Mouse (Mus musculus) CH12.LX (cell line): ENCODE measurements at regions not wholly inside any gene's neighbourhood (a gene's known extent, or its start where the extent isn't known, plus 50 kb on each side); places are given as distances from the start of the nearest gene placed in this dataset.
A peak's percentile ranks its signal among the peaks of the same experiment; 100 is the strongest.
"Not testable (repeated sequence)": the region's sequence is repeated elsewhere in the genome, so short reads cannot be mapped to it uniquely, and the experiment has no call there.

Experiments
- DNase-seq: peaks from one replicate; pipeline ENCODE4 v3.0.0-alpha.2; 2013; ENCODE audit errors: extremely low read depth
- H3K27ac ChIP-seq: 2 replicates; pipeline ENCODE4 v1.5.1; 2012; ENCODE audit warnings: low read depth, mild to moderate bottlenecking, control low read depth, moderate library complexity; ENCODE audit not compliant: insufficient read depth
- H3K27me3 ChIP-seq: replicated peaks from 2 replicates; pipeline ENCODE3; 2012; ENCODE audit warnings: inconsistent platforms
- H3K36me3 ChIP-seq, 2 experiments: replicated peaks in 1 of 2; 2 replicates each; pipeline versions ENCODE3 to v1.6.1; 2012; ENCODE audit warnings: inconsistent platforms in 1 of 2, low read length in 1 of 2, mild to moderate bottlenecking in 1 of 2, mixed read lengths in 1 of 2, moderate library complexity in 1 of 2; ENCODE audit not compliant: control insufficient read depth in 1 of 2, insufficient read depth in 1 of 2
- H3K4me1 ChIP-seq, 2 experiments: 2 replicates each; pipeline ENCODE4 v1.6.1; 2012; ENCODE audit warnings: inconsistent platforms in 1 of 2, moderate library complexity in 1 of 2; ENCODE audit not compliant: insufficient read depth in 2 of 2, control insufficient read depth in 1 of 2
- H3K4me2 ChIP-seq: 2 replicates; pipeline ENCODE4 v1.6.1; 2012; ENCODE audit warnings: low read depth, mild to moderate bottlenecking, control low read depth; ENCODE audit not compliant: poor library complexity, insufficient read depth, severe bottlenecking
- H3K4me3 ChIP-seq, 3 experiments: fragments of 150-350 bp in 1 of 3; sonication (generic) in 1 of 3; replicated peaks in 1 of 3; 2 replicates each; pipeline versions ENCODE3 to v1.5.1; 2011 to 2012; ENCODE audit warnings: low read depth in 2 of 3, low read length in 2 of 3, mild to moderate bottlenecking in 2 of 3, moderate library complexity in 2 of 3, control low read depth in 1 of 3, improper control_type of control experiment in 1 of 3, inconsistent platforms in 1 of 3, mixed read lengths in 1 of 3; ENCODE audit not compliant: poor library complexity in 1 of 3
- H3K79me2 ChIP-seq: replicated peaks from 2 replicates; pipeline ENCODE4 v1.6.1; 2012; ENCODE audit warnings: mild to moderate bottlenecking, moderate library complexity; ENCODE audit not compliant: control insufficient read depth, poor library complexity, insufficient read depth, severe bottlenecking; ENCODE audit errors: extremely low read depth
- H3K9ac ChIP-seq: 2 replicates; pipeline ENCODE4 v1.6.1; 2012; ENCODE audit warnings: low read depth, mild to moderate bottlenecking, control low read depth, moderate library complexity; ENCODE audit not compliant: insufficient read depth
- H3K9me3 ChIP-seq: replicated peaks from 2 replicates; pipeline ENCODE3; 2012; ENCODE audit warnings: low read length, inconsistent platforms, mixed read lengths
- CHD2 ChIP-seq: IDR thresholded peaks from 2 replicates; pipeline ENCODE4 v1.6.1; 2011; ENCODE audit warnings: low read length, improper control_type of control experiment
- CTCF ChIP-seq, 2 experiments: IDR thresholded peaks in 1 of 2; conservative IDR thresholded peaks in 1 of 2; 2 replicates each; pipeline ENCODE4 v1.5.1; 2011 to 2012; ENCODE audit warnings: low read depth in 2 of 2, low read length in 2 of 2, improper control_type of control experiment in 1 of 2, inconsistent platforms in 1 of 2, mild to moderate bottlenecking in 1 of 2, moderate library complexity in 1 of 2
- ELF1 ChIP-seq: IDR thresholded peaks from 2 replicates; pipeline ENCODE4 v1.6.1; 2014; ENCODE audit warnings: low read depth, mild to moderate bottlenecking, inconsistent platforms, low read length, improper control_type of control experiment
- ETS1 ChIP-seq: conservative IDR thresholded peaks from 2 replicates; pipeline ENCODE4 v1.6.1; 2012; ENCODE audit warnings: low read depth, mild to moderate bottlenecking, inconsistent platforms, low read length, improper control_type of control experiment, moderate library complexity
- IRF4 ChIP-seq: IDR thresholded peaks from 2 replicates; pipeline ENCODE4 v1.6.1; 2014; ENCODE audit warnings: low read depth, mild to moderate bottlenecking, inconsistent platforms, low read length, improper control_type of control experiment
- JUND ChIP-seq: conservative IDR thresholded peaks from 2 replicates; pipeline ENCODE4 v1.6.1; 2011; ENCODE audit warnings: low read depth, low read length, improper control_type of control experiment
- MAX ChIP-seq: IDR thresholded peaks from 2 replicates; pipeline ENCODE4 v1.6.1; 2011; ENCODE audit warnings: low read length, improper control_type of control experiment
- MAZ ChIP-seq: IDR thresholded peaks from 2 replicates; pipeline ENCODE4 v1.6.1; 2012; ENCODE audit warnings: low read depth, mild to moderate bottlenecking, inconsistent platforms, low read length, improper control_type of control experiment, moderate library complexity
- MXI1 ChIP-seq: IDR thresholded peaks from 2 replicates; pipeline ENCODE4 v1.6.1; 2011; ENCODE audit warnings: mild to moderate bottlenecking, low read depth, low read length, improper control_type of control experiment
- MYC ChIP-seq: IDR thresholded peaks from 2 replicates; pipeline ENCODE4 v1.6.1; 2011; ENCODE audit warnings: low read depth, mild to moderate bottlenecking, improper control_type of control experiment, low read length
- NELFE ChIP-seq: IDR thresholded peaks from 2 replicates; pipeline ENCODE4 v1.6.1; 2011; ENCODE audit warnings: low read depth, low read length, improper control_type of control experiment
- NRF1 ChIP-seq: IDR thresholded peaks from 2 replicates; pipeline ENCODE4 v1.6.1; 2014; ENCODE audit warnings: low read depth, mild to moderate bottlenecking, inconsistent platforms, low read length, improper control_type of control experiment, moderate library complexity
- POLR2AphosphoS2 ChIP-seq: IDR thresholded peaks from 2 replicates; pipeline ENCODE4 v1.6.1; 2011; ENCODE audit warnings: low read depth, low read length, improper control_type of control experiment
- SIN3A ChIP-seq: IDR thresholded peaks from 2 replicates; pipeline ENCODE4 v1.6.1; 2012; ENCODE audit warnings: low read length, improper control_type of control experiment, inconsistent platforms
- SMC3 ChIP-seq: IDR thresholded peaks from 2 replicates; pipeline ENCODE4 v1.6.1; 2011; ENCODE audit warnings: low read depth, low read length, improper control_type of control experiment
- TCF12 ChIP-seq: IDR thresholded peaks from 2 replicates; pipeline ENCODE4 v1.6.1; 2014; ENCODE audit warnings: low read depth, mild to moderate bottlenecking, inconsistent platforms, low read length, improper control_type of control experiment
- USF1 ChIP-seq: IDR thresholded peaks from 2 replicates; pipeline ENCODE4 v1.6.1; 2014; ENCODE audit warnings: low read depth, mild to moderate bottlenecking, inconsistent platforms, low read length, improper control_type of control experiment
- USF2 ChIP-seq: conservative IDR thresholded peaks from 2 replicates; pipeline ENCODE4 v1.6.1; 2011; ENCODE audit warnings: low read depth, low read length, improper control_type of control experiment
- dilution Hi-C: fragments of 300-500 bp; cut with MboI; formaldehyde crosslinking; loops from 2 replicates; pipeline ENCODE4 v1.14.3; 2020; ENCODE audit warnings: low sequenced_read_pairs; ENCODE audit not compliant: extremely low pct_unique_long_range_greater_than_20kb, extremely low pct_ligation_motif_present
- in situ Hi-C: fragments of 300-500 bp; cut with MboI; formaldehyde crosslinking; loops from 3 replicates; pipeline ENCODE4 v1.14.3; 2019; ENCODE audit warnings: low sequenced_read_pairs, low pct_ligation_motif_present, low pct_unique_long_range_greater_than_20kb, mixed read lengths

DNA sequence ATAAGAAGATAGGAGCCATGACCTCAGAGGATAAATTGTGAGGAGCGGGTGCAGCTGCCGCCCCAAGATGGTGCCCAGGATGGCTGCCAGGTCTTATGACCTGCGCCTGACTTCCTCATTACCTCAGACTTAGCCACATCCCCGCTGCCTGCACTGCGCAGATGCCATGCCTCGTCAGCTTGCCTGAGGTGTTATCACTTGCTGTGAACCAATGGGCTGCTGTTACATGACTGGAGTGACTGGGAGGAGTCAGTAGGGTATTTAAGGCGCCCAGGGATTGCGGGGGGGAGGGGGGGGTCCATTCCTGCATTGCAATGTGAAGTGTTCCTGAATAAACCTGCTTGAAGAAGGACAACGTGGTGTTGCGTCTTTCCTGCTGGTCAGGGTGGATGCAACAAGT lies 126.2 kb downstream of the Bod1 start:
- H3K9me3 ChIP-seq, H3K79me2 ChIP-seq, H3K27ac ChIP-seq, in situ Hi-C loops, DNase-seq, H3K36me3 ChIP-seq, H3K4me2 ChIP-seq, H3K9ac ChIP-seq, dilution Hi-C loops, H3K4me1 ChIP-seq, H3K4me3 ChIP-seq, H3K27me3 ChIP-seq: not testable (repeated sequence)
- TF ChIP-seq NRF1: peak; percentile 56

DNA sequence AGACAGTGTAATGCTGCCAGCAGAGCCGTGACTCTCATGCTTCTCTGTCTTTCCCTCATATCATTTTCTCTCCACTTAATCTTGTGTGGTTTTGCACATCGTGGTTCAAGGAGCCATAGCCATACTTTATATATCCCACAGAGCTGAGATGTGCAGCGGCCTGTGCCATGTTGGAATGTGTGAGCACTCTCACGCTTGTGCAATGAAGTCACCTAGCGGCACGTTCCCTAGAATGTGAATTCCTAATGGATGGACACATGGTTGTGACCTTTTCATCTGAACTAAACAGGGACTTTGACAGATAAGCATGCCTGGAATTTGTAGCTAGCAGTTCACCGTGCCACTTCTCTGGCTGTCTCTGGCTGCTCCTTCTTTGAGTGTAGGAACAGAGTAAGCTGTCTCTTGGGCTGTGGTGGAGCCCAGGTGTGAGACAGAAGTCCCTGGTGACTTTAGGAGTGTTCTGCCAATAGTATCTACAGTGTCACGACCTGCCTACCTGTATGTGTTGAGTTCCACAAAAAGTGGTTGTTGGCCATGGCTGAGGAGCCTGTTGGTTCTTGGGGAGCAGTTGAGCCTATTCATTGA lies 129.0 kb downstream of the Bod1 start:
- DNase-seq: no peak
- H3K79me2 ChIP-seq: no peaks in the 10 kb centered on the region
- no peaks in the 10 kb centered on the region for H3K36me3 ChIP-seq
- H3K9me3 ChIP-seq: no peaks in the 10 kb centered on the region
- no peaks in the 10 kb centered on the region for H3K4me1 ChIP-seq
- in situ Hi-C loops: no loop called here
- TF ChIP-seq MXI1 (no peak), NRF1 (no peak), SIN3A (no peak), CTCF (conservative IDR thresholded peaks at IDR 0.05 in 1 of 2, IDR thresholded peaks at IDR 0.05 in 1 of 2; ENCODE audit: low read depth in 2 of 2, low read length in 2 of 2) (no peak), NELFE (no peak), MYC (no peak), CHD2 (no peak), JUND (no peak), POLR2AphosphoS2 (no peak), SMC3 (no peak), MAZ (no peak), TCF12 (no peak), USF1 (no peak), ETS1 (no peak), IRF4 (no peak)
- no peaks in the 10 kb centered on the region for H3K27me3 ChIP-seq
- H3K4me3 ChIP-seq: no peak overlapping the region
- H3K4me2 ChIP-seq: no peak overlapping the region
- no peak overlapping the region for H3K27ac ChIP-seq
- no peak overlapping the region for H3K9ac ChIP-seq
- dilution Hi-C loops: no loop called here

- no peak for DNase-seq
- no peak overlapping the region for H3K9ac ChIP-seq
- H3K27ac ChIP-seq: no peak overlapping the region
- dilution Hi-C loops (no loop called here), in situ Hi-C loops (no loop called here)
- no peaks in the 10 kb centered on the region for H3K27me3 ChIP-seq
- H3K4me2 ChIP-seq: no peak overlapping the region
- H3K4me1 ChIP-seq: no peaks in the 10 kb centered on the region
- H3K4me3 ChIP-seq: no peak overlapping the region
- H3K79me2 ChIP-seq: no peaks in the 10 kb centered on the region
- H3K9me3 ChIP-seq: no peaks in the 10 kb centered on the region
- TF ChIP-seq MAX (no peak), POLR2AphosphoS2 (no peak), MYC (no peak), USF2 (no peak), ELF1 (no peak), JUND (no peak)
- H3K36me3 ChIP-seq: no peaks in the 10 kb centered on the region
Observed at GRCm38 (mm10) chr11:31541425-31541824, 130.3 kb downstream of the Bod1 start.
